ENCODE assay signal across 11 mouse cellular contexts in genomic region chr9:96952310-96952975, GRCm38 (mm10). TPM values are rescaled to one million over a fixed set of nuclear protein-coding genes. Genes with fewer than 3 reads are reported as not detected.
DNase-seq lines count a peak whose midpoint lies in the region; ATAC-seq and TF ChIP-seq lines count a peak whose summit lies in the region.
"Had no signal": no experiment of that assay in that cellular context is flagged by ENCODE, and none has a peak within 500 bp of the region (broad histone marks: within the 10 kb centered on the region; RNA-seq: fewer than 3 reads in every experiment).

No protein-coding gene starts in this region.

- H3K79me2 ChIP-seq in myocyte (ENCODE audit: control insufficient read depth, insufficient read depth), result no peaks in the 10 kb centered on the region

- H3K36me3 ChIP-seq in heart, embryonic 10.5 days, result no peaks in the 10 kb centered on the region
- H3K36me3 ChIP-seq in midbrain, embryonic 10.5 days, result peaks cover 69% of the 10 kb centered on the region
- no peaks in the 10 kb centered on the region for H3K36me3 ChIP-seq in midbrain, postnatal 0 days (ENCODE audit: insufficient read depth, low read length)
- H3K36me3 ChIP-seq in myocyte (ENCODE audit: control insufficient read depth, insufficient read depth), result no peaks in the 10 kb centered on the region
- H3K36me3 ChIP-seq: midbrain, embryonic 12.5 days had no signal

- H3K4me3 ChIP-seq in heart, embryonic 10.5 days, result no peak overlapping the region
- H3K4me3 ChIP-seq in midbrain, embryonic 10.5 days, result no peak overlapping the region
- no peak overlapping the region for H3K4me3 ChIP-seq in midbrain, postnatal 0 days (ENCODE audit: low read depth, low read length)
- peak overlapping the region; percentile 8; the same call in 1 of the 2 replicates for H3K4me3 ChIP-seq in bone marrow macrophage, adult 2 months (ENCODE audit: insufficient read depth, low read length)
- no peak overlapping the region for H3K4me3 ChIP-seq in myocyte
- H3K4me3 ChIP-seq: forebrain, embryonic 13.5 days; midbrain, embryonic 12.5 days had no signal

- H3K27me3 ChIP-seq in heart, embryonic 10.5 days (ENCODE audit: insufficient read depth, poor library complexity, severe bottlenecking), result peaks cover 1% of the 10 kb centered on the region; the same call in 1 of the 2 replicates
- no peaks in the 10 kb centered on the region for H3K27me3 ChIP-seq in midbrain, embryonic 10.5 days (ENCODE audit: low read depth, poor library complexity, severe bottlenecking)
- no peaks in the 10 kb centered on the region for H3K27me3 ChIP-seq in midbrain, postnatal 0 days (ENCODE audit: insufficient read depth, low read length)
- no peaks in the 10 kb centered on the region for H3K27me3 ChIP-seq in myocyte (ENCODE audit: control insufficient read depth, insufficient read depth, insufficient read length)
- H3K27me3 ChIP-seq: forebrain, embryonic 13.5 days; midbrain, embryonic 12.5 days had no signal

- H3K9ac ChIP-seq in midbrain, postnatal 0 days (replicated peaks; ENCODE audit: low read length, poor library complexity, severe bottlenecking), result no peak overlapping the region
- H3K9ac ChIP-seq: forebrain, embryonic 13.5 days; midbrain, embryonic 12.5 days had no signal

- TF ChIP-seq CTCF in midbrain, postnatal 0 days (IDR thresholded peaks at IDR 0.05), result no peak
- no peak for TF ChIP-seq CTCF in bone marrow macrophage, adult 2 months (IDR thresholded peaks at IDR 0.05; ENCODE audit: low read depth, low read length)

- no peak for DNase-seq in heart, embryonic 10.5 days (ENCODE audit: low spot score)
- DNase-seq in heart, postnatal 14 days, result no peak
- DNase-seq in midbrain, embryonic 10.5 days (ENCODE audit: low spot score), result no peak
- no peak for DNase-seq in midbrain, postnatal 0 days (ENCODE audit: low spot score)
- DNase-seq in T-cell, adult 2 months (ENCODE audit: low spot score), result no peak
- no peak for DNase-seq in urinary bladder, postnatal 36 days (ENCODE audit: low spot score in 2 of 2)
- DNase-seq: cerebellum, adult 18-20 months had no signal

- intact Hi-C loops in heart, postnatal 14 days (cut with DNase I), result no loop called here

- ATAC-seq in midbrain, postnatal 0 days (ENCODE audit: low FRiP score), result no peak
- ATAC-seq: forebrain, embryonic 13.5 days had no signal

- no peak overlapping the region for H3K4me2 ChIP-seq in midbrain, postnatal 0 days (ENCODE audit: low read depth, low read length, poor library complexity, severe bottlenecking)
- H3K4me2 ChIP-seq in myocyte (ENCODE audit: low read depth), result peak overlapping the region; percentile 35
- H3K4me2 ChIP-seq: forebrain, embryonic 13.5 days; midbrain, embryonic 12.5 days had no signal

- no peaks in the 10 kb centered on the region for H3K9me3 ChIP-seq in heart, embryonic 10.5 days
- no peaks in the 10 kb centered on the region for H3K9me3 ChIP-seq in midbrain, embryonic 10.5 days (replicated peaks)
- H3K9me3 ChIP-seq in midbrain, postnatal 0 days (ENCODE audit: low read length), result no peaks in the 10 kb centered on the region
- H3K9me3 ChIP-seq: forebrain, embryonic 13.5 days; midbrain, embryonic 12.5 days had no signal

- TF ChIP-seq POLR2A in bone marrow macrophage, adult 2 months (IDR thresholded peaks at IDR 0.05; ENCODE audit: borderline replicate concordance, low read depth, low read length), result no peak
- TF ChIP-seq POLR2A in myocyte (IDR thresholded peaks at IDR 0.05; ENCODE audit: insufficient read length, low read depth), result no peak

- no peak overlapping the region for H3ac ChIP-seq in myocyte (ENCODE audit: control insufficient read depth, insufficient read length)

- 24% methylated on average over 9 of the region's 9 CpGs for WGBS in heart, embryonic 10.5 days
- 91% methylated on average over 9 of the region's 9 CpGs for WGBS in midbrain, embryonic 10.5 days
- WGBS in midbrain, postnatal 0 days, result 87% methylated on average over 9 of the region's 9 CpGs

- peak overlapping the region; percentile 86 for H3K27ac ChIP-seq in heart, embryonic 10.5 days
- H3K27ac ChIP-seq in midbrain, embryonic 10.5 days (replicated peaks), result 0 out of 2 replicates have a peak overlapping the region, but pooled peaks have one; percentile 7
- H3K27ac ChIP-seq in midbrain, postnatal 0 days (ENCODE audit: low read depth, low read length), result no peak overlapping the region
- H3K27ac ChIP-seq in bone marrow macrophage, adult 2 months (ENCODE audit: insufficient read depth, low read depth, low read length), result peak overlapping the region; percentile 55
- H3K27ac ChIP-seq: forebrain, embryonic 13.5 days; midbrain, embryonic 12.5 days had no signal

- peaks cover 94% of the 10 kb centered on the region for H3K4me1 ChIP-seq in heart, embryonic 10.5 days
- peaks cover 92% of the 10 kb centered on the region for H3K4me1 ChIP-seq in midbrain, embryonic 10.5 days
- H3K4me1 ChIP-seq in midbrain, postnatal 0 days (ENCODE audit: insufficient read depth, low read length), result peaks cover 12% of the 10 kb centered on the region
- H3K4me1 ChIP-seq in bone marrow macrophage, adult 2 months (ENCODE audit: control insufficient read depth, insufficient read depth, low read length), result peaks cover 31% of the 10 kb centered on the region

TF ChIP-seq in myocyte, 11 proteins besides CTCF, POLR2A, EP300 and RAD21:
- TF ChIP-seq MAX (IDR thresholded peaks at IDR 0.05; ENCODE audit: low read depth) (no peak), CEBPB (IDR thresholded peaks at IDR 0.05; ENCODE audit: insufficient read depth, poor library complexity, severe bottlenecking) (no peak), REST (IDR thresholded peaks at IDR 0.05; ENCODE audit: insufficient read depth, insufficient read length) (no peak), E2F4 (IDR thresholded peaks at IDR 0.05; ENCODE audit: insufficient read depth) (no peak), TCF12 (IDR thresholded peaks at IDR 0.05; ENCODE audit: insufficient read depth, poor library complexity, severe bottlenecking) (no peak), MYOG (IDR thresholded peaks at IDR 0.05; ENCODE audit: control insufficient read depth in 1 of 3, insufficient read depth in 1 of 3, insufficient read length in 2 of 3, low read depth in 2 of 3) (no peak), TCF3 (IDR thresholded peaks at IDR 0.05; ENCODE audit: insufficient read length, low read depth) (no peak), MYOD1 (IDR thresholded peaks at IDR 0.05; ENCODE audit: control insufficient read depth in 1 of 3, insufficient read length in 2 of 3, low read depth in 2 of 3) (no peak), POLR2AphosphoS2 (IDR thresholded peaks at IDR 0.05; ENCODE audit: insufficient read length, low read depth) (no peak), SRF (IDR thresholded peaks at IDR 0.05; ENCODE audit: control insufficient read depth, insufficient read length, low read depth) (no peak), USF1 (IDR thresholded peaks at IDR 0.05; ENCODE audit: low read depth) (no peak)

RNA-seq across cellular contexts. Expression of gene Pxylp1, which starts 60.0 kb away (rescaled TPM):
- 22.8 and 42.4 TPM in 2 replicates for polyA plus RNA-seq in heart, embryonic 10.5 days (2016; fragmentation: Nextera tagmentation; extraction: Ambion mirVana)
- total RNA-seq in heart, postnatal 14 days (2021), result 10 to 100 TPM; 17.4 to 20.9 TPM
- polyA plus RNA-seq in midbrain, embryonic 10.5 days (2016; fragmentation: Nextera tagmentation; extraction: Ambion mirVana), result 49.1 and 56.6 TPM in 2 replicates
- total RNA-seq in midbrain, postnatal 0 days (2014; rRNA removed), result 27.0 and 42.3 TPM in 2 replicates
- 23.5 and 24.6 TPM in 2 replicates for polyA plus RNA-seq in midbrain, postnatal 0 days (2015; fragmentation: Nextera tagmentation; extraction: Ambion mirVana)
- polyA plus RNA-seq in bone marrow macrophage, adult 2 months (2012; ENCODE audit: insufficient read depth, insufficient read length, missing spikeins), result 1.1 and 1.9 TPM in 2 replicates
- polyA plus RNA-seq in myocyte (2012; fragmentation: generic; extraction: Trizol), result 3.1 TPM
